Mouse (Mus musculus) thymus, adult 18-20 months (tissue): ENCODE results near the gene AC140267.1.

Experiments used
- DNase-seq, 2 experiments: peaks; one replicate each; pipeline ENCODE4 v3.0.0; 2022; ENCODE audit warnings: mixed read lengths in 2 of 2

AC140267.1 gene

DNA sequence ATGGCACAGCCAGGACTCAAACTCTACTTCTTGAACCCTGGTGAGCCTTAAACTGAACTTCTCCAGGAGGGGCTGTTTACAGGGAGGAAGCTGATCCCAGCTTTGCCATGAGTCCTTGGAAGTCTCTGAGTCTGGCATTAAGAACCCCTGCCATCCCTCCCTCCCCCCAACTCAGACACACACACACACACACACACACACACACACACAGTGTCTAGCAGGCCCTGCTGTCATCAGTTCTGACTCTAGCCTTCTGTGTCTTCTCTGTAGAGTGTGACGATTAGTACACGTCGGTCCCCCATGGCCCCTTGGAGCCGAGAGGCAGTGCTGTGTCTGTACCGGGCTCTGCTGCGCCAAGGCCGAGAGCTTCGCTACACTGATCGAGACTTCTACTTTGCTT is at the start of gene AC140267.1:
TSS of gene AC140267.1 (plus strand) at position 301 of the 400 bp plus-strand sequence.
- no peak for DNase-seq

DNA sequence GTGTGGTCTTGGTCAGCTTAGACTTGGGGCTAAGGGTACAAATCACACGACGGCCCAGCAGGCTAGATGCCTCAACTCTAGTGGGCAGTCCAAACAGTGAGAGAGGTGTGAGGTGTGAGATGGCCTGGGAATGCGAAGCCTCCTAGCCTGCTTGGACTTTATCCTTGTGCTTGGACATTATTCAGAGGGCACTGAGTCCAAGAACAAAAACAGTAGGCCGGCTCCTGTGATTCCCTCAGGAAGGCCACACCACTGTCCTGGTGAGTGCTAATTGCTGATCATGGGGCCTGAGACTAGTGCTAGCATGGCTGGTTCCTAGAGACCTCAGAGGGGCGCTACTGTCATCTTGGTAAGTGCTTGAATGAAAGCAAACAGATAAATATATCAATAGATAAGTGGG is 46.7 kb upstream of the AC140267.1 start:
- DNase-seq = no peak

DNA sequence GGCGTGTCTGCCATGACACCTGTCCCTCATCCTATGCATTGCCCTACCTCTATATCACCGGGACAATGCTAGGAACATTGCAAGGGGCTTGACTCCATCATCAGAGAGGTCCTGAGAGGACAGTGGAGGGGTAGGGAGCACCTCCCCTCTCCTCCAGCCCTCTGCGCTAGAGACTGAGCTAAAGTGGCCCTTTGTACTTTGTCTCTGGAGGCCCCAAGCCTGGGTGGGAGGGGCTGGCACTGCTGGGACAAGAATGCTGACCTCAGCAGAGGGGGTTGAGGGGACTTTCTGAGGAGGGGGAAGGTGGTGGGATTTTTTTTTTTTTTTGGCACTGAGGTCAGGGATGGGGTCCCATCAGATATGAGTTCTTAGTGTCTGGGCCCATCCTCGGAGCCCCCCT is 45.6 kb upstream of the AC140267.1 start:
- DNase-seq = no peak

DNA sequence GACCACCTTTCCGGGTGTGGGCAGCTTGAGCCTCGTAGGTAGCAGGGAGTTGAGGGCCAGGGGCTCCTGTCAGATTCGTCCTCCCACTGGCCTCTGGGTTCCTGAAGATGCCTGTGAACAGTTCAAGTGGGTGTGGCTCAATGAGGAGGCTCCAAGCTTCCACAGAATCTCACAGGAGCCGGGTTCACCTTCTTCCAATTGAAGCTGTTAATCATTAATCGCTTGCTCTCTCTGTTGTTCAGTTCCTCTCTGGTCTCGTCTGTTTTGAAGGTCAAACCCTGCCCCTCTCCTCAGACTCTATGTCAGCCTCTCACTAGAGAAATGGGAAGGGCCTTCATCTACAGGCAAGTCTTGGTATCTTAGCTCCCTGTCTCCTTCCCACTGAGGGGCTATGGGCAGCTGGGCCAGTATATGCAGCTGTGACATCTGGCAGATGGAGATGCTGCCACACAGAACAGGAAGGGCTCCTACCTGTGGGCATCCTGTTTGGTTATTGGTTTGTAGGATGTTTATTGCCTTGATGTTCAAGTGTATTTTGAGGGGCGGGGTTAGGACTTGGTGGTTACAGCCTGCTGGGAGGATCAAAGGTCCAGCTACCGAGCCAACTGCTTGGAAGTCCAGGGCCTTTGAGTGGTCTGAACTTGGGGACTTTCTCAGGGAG is 43.9 kb upstream of the AC140267.1 start:
- no peak for DNase-seq

DNA sequence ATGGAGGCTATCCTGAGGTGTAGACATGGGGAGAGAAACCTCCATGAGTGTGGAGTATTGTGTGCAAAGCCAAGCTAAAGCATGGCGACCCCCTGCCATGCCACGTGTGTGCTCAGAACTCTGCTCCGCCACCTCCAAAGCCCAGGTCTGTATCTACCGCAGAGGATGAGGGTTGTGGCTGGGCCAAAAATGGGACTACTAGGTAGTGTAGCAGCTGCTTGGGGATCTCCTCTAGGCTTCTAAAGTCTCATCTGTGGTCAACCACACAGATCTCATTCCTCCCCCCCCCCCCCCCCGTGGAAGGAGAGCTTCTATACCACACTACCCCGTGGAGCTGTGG is 43.4 kb upstream of the AC140267.1 start:
- DNase-seq = peak; percentile 16 to 34

DNA sequence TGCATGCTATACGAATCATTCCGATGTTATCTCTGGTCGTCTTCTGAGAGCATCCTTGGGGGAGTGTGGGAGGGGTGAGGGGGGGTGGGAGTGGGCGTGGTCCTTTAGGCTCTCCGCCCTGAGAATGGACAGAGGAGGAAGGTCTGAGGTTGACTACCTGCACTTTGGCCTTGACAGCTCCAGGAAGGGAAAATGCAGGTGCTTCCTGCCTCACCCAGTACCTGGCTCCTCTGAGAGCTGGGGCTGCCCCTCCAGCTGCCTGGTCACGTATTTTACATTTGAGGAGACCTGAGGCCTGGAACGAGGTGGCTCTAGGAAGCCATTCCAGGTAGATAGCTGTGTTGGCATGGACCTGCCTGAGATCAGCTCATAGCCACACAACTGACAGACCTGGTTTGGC is 42.8 kb upstream of the AC140267.1 start:
- no peak for DNase-seq

DNA sequence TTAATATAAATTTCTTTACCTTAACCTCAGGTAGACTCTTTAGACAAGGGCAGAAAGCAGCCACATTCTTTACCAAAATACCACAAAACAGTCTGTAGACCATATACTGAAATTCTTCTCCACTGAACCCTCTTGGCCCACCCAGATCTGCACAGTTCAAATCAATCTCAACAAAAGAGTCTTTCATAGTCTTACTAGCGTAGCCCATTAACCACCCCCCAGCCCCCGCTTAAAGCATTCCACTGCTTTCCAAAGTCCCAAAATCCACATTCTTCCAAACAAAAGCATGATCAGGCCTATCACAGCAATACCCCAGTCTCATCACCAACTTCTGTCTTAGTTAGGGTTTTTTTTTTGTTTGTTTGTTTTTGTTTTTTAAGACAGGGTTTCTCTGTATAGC is 36.1 kb upstream of the AC140267.1 start:
- no peak for DNase-seq

DNA sequence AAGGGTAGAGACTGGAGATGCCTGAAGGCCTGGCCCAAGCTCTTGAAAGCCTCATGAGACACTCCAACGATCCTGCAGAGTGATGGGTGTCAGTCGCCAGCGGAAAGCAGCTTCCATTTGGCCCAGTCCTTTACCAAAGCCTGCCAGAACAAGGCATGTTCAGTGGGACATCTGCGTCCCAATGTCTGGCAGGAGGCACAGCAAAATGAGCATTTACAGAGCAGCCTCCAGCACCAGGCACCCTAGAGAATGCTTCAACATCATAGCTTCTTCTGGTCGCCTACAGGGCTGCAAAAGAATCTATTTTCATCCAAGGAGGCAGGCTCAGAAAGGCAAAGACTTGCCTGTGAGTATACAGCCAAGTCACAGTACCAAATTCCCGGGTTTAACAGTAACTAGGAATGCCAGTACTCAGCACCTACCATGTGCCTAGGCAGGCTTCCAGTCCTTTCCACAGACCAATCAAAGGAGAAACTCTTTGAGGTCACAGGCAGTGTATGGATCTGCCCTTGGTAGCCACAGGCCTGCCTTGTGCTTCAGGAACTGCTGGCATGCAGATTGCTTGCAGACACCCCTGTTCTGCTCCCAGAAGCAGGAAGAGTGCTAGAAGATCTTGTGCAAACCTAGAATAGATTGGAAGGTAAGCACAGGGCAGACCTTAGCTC is 33.4 kb upstream of the AC140267.1 start:
- no peak for DNase-seq

DNA sequence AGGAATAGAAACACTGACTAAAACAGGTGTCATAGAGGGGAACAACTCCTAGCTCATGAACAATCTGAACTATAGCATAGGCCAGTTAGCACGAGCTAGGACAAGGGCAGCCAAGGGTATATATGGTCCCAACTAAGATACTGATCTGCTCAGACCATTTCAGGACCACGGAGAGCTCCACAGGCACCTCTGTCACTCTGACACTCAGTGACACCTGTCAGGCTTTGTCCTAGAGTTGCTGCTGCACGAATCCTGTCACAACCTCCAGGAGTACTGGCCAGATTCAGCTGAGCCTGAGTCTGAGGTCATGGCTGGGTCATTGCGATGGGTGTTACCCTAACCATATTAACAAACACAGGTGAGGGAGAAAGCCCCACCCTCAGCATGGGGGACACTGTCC is 32.2 kb upstream of the AC140267.1 start:
- no peak for DNase-seq

DNA sequence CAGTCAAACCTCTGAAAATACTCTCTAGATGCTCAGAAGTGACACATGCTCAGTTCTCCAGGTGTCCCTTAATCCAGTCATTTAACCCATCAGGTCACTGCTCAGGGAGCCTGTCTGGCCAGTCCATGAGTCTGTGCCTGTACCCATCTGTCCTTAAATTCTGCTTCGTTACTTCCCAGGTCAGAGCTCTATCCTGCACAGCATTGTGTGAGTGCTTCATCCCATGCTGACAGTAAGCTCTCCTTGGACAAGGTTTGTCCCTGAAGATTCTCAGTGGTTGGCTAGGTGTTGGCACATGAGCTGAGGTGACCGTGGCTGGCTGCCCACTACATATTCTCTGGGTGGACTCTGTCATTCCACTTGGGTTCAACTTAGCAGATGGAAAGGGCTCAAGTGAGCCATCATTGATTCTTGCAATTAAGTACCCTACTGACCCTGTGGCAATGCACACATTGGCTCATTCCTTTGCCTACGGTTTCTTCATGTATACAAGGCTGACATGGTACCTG is 29.5 kb upstream of the AC140267.1 start:
- no peak for DNase-seq

DNA sequence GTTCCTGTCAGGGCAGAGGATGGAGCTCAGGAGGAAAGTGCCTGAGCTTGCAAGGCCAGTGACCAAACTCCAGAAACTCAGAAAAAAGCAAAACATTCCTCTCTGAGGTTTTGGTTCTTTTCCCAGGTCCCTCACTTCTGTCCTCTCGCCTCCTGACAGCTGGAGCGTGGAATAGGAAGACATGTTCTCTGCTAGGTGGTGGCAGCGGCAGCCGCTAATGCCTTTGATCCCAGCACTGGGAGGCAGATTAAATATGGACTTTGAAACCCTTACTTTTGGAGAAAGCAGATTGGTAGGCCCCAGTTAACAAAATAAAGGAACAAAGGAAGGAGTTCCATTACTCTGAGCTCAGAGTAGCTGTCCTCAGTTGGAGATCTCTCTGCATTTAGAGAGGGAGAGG is 27.2 kb upstream of the AC140267.1 start:
- no peak for DNase-seq

DNA sequence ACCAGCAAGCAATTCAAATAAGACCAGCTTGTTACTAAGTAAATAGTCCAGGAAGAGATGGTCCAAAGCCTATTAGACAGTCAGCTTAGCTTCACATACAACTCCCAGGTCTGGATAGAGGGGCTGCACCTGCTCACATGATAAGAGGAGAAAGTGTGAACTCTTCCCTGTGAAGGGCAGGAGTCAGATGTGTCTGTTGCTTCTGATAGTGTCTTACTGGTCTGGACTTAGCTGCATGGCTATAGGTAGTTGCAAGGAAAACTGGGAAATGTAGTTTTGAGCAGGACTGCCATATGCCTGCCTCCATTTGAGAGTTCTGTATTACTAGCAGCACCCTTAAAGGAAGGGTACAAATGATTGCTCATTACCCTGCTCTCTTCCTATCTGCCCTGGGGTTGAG is 21.9 kb upstream of the AC140267.1 start:
- no peak for DNase-seq

DNA sequence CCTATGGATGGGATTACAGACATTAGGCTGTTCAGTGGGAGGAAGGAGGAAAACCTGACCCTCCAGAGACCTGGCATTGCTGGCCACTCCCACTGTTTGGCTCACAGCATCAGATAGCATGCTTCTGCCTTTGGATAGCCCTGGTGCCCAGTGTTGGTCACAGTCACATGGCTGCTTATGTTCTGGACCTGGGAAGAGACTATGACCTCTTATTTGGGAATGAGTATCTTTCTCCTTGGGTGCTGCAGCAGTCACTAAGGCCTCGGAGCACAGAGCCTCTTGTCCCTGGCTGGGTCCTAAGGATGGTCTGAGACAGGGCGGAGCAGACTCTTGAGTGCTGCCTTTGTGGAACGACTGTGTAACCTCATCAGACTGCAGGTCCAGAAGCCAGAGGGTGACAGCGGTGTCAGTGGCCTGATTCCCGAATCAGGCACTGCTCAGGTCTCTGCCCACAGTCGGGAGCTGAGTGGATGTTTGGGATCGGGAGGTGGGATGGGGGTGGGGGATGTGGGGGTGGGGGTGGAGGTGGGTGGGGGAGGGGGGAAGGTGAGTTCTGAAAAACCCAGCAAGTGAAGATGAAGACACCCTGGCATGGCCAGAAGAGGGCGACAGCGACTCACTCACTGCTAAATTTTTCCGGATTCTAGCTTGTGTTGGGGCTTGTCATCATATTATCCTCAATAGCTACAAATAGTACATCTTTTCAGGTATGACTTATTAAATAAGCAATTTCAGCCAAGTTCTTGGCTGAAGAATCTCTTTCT is 19.7 kb upstream of the AC140267.1 start:
- DNase-seq = no peak

DNA sequence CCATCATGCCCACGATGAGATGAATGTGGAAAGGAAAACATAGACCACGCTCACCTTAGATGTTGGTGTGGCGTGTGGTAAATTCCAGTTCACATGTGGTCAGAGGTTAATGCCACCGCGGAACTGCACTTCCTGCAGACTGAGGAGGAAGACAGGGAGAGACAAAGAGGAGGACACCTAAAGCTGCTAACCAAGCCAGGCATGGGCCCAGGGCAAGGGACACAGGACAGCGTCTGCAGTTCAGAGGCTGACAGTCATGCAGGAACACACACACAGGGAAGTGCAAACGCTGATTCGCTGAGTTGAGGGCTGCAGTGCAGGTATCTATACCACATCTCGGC is 19.2 kb upstream of the AC140267.1 start:
- no peak for DNase-seq

DNA sequence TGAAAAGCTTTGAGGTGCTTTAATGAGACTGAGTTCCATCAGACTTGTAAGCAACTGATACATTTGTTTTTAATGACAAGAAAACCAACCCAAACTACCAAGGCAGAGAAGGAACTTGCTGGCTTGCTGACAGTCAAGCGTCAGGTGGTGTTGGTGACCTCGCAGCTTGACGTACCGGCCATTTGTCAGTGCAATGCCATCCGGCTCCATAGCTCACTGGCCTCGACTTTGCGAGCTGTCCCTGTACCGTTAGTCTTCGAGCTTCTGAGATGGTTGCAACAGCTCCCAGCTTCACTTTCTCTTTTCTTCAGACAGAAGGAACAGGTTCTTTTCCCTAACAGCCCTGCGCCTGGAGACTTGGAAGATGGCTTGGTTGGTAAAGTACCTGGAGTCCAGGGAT is 18.2 kb upstream of the AC140267.1 start:
- no peak for DNase-seq

DNA sequence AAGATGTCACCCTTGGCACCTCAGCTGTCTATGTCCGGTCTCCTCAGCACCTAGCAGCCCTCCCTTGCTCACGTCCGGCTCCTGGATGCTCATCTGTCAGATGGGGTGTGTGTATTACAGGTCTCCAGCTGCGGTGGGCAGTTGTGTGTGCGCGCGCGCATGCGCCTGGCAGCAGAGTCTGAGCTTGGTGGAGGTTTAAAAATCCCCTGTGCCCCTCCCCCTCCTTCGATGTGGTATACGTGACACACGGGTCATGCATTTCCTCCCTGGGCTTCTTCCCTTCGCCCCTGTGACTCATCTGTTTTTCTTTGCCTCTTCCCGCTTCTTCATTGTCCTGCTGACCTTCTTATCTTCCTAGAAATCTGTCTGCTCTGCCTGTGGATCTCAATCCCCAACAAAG is 16.4 kb upstream of the AC140267.1 start:
- peak; percentile 20 to 54 for DNase-seq

DNA sequence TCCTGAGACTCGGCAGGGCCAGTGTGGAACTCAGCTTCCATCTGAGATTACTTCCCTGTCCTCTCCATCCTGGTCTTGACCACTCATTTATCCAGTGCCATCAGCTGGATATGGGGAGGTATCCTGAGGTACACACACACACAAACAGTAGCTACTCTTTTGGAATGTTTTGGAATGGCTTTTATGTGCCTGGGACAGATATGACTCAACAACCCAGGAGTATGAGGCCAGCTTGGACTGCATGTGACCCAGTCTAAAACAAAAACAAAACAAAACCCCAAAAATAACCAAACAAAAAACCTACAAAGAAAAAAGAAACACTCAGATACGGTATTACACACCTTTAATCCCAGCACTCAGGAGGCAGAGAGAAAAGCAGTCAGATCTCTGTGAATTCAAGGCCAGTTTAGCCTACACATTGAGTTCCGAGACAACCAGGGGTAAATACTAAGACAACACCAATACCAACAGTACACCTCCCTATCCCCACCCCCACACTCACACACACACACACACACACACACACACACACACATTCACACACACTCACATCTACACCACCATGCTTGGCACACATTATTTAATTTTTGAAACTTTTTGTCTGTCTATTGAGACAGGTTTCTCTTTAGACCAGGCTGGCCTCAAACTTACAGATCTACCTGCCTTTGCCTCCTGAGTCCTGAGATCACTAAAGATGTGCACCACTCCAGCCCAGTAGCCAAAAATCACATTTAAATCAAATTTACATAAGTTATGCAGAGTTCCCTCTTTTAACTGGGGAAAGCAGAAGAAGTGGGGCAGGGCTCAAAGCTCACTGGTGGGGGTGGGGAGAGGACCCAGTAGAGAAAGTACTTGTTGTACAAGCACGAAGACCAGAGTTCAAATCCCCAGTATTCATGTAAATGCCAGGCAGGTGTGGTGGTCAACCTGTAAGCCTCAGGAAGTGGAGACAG is 15.7 kb upstream of the AC140267.1 start:
- no peak for DNase-seq

DNA sequence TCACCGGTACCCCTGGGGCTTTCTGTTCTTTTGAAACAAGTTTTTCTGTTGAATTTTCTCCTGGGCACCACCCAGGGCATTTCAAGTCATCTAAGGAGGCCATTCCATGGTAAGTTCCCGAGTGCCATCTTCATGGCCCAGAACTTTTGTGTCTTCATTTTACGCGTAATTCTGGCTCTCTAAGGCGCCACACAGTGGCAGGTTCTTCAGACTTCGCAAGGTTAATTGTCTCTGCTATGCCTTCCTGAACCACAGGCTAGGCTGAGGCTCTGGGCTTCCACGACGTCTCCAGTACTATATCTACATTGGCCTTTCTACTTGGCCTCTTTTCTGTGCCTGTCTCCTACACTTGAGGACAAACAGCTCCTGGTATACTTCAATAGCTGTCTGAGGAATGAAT is 14.6 kb upstream of the AC140267.1 start:
- DNase-seq = no peak

DNA sequence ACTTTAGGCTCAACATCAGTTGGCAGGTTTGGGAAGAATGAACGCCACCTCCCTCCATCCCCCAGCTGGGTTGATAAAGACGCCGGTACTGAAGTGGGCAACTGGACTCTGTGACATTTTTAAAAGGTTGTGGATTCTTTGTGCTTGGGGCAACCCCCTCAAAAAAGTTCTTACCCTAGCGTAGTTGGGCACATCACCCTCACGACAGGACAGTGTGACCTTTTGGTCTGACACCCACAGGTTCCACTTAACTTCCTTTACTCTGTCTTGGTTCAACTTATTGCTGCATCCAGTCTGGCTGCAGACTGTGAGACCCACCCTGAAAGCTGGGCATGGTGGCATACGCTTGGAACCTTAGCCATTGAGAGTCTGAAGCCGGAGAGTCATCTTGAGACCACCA is 11.9 kb upstream of the AC140267.1 start:
- DNase-seq = no peak

DNA sequence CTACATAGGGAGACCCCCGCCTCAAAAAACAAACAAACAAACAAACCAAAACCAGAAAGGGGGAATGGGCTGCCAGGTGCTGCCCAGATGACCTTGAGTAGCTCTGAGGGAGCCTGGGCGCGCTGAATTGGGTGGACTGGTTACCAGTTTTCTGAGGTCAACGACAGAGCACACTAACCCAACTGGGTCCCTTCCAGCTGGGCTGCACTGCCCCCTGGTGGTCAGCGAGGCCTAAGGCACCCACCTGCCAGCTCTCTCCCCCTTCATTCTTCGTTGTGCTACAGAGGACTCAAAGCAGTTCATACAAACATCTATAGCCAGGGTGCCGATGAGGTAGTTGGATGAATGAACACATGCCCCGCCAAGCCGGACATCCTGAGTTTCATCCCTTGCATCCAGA is 10.4 kb upstream of the AC140267.1 start:
- DNase-seq = peak; percentile 40 to 56

DNA sequence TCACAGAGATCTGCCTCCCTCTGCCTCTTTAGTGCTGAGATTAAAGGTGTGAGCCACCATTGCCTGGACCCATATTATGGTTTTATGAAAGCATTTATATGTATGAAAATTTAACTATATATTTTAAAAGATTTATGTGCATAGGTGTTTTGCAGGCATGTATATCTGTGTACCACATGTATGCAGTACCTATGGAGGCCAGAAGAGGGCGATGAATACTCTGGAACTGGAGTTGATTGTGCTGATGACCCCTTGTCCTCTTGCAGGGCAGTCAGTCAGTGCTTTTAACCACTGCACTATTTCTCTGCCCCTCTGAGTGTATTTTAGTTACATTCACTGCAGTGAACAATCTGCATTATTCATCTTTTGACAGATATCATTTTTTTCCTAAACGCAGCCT is 9.8 kb upstream of the AC140267.1 start:
- no peak for DNase-seq

DNA sequence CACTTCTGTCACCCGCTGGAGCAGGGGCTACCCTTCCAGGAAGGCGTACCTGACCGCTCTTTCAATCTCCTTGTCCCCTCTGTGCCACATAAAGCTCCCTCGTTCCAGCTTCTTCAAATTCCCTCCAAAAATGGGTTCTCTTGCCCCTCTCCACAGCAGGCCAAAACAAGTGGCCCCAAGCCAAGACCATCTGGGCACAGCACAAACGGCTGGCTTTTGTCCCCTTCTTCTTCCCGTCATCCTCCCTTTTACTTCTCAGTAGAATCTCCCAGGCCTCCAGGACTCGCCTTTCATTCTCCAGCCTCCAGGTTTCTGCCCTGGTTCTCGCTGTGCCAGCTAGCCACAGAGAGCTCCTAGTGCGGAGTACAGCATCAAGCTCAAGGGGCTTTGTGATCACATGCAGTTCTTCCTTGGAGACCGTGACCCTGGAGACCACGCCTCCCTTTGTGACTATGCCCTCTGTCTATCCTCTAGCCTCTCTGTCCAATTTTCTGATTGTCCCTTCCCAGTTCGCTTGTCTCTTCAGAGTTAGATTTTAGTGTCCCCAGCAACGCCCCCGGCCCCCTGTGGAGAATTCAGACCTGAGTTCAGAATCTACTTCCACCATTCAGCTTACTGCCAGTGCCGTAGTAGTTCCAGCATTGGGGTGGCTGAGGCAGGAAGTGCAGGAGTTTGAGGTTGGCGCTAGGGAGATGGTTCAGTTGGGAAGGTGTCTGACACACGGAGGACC is 7.4 kb upstream of the AC140267.1 start:
- DNase-seq = no peak
